Mouse (Mus musculus): ENCODE measurements around the gene Zfp972. TPM values are rescaled to one million over a fixed set of nuclear protein-coding genes. Genes with fewer than 3 reads are reported as not detected.

Gene Zfp972
- polyA plus RNA-seq, 1 experiment from 2014 or later, result 2.0 TPM

Other genes starting within 250 kb of the Zfp972 start
- 4.0 and 5.5 TPM in 2 replicates for gene Gm14322, start 166.3 kb downstream of the Zfp972 start, polyA plus RNA-seq (2015; fragmentation: Nextera tagmentation; extraction: Ambion mirVana)
- gene Gm14325, start 85.3 kb downstream of the Zfp972 start, polyA plus RNA-seq (2015; fragmentation: Nextera tagmentation; extraction: Ambion mirVana), result 19.8 and 22.5 TPM in 2 replicates
- gene Gm14327, start 28.5 kb downstream of the Zfp972 start, polyA plus RNA-seq (2015; fragmentation: Nextera tagmentation; extraction: Ambion mirVana), result 4.2 and 5.3 TPM in 2 replicates
- gene Gm14326, start 31.7 kb upstream of the Zfp972 start, polyA plus RNA-seq (2015; fragmentation: Nextera tagmentation; extraction: Ambion mirVana), result 16.6 and 17.6 TPM in 2 replicates
- gene Zfp971, start 97.7 kb upstream of the Zfp972 start, polyA plus RNA-seq (2015; fragmentation: Nextera tagmentation; extraction: Ambion mirVana), result 9.2 and 9.9 TPM in 2 replicates
- 9.3 and 9.6 TPM in 2 replicates for gene Zfp931, start 152.9 kb upstream of the Zfp972 start, polyA plus RNA-seq (2015; fragmentation: Nextera tagmentation; extraction: Ambion mirVana)
- 1.7 and 2.8 TPM in 2 replicates for gene Phactr3, start 193.4 kb upstream of the Zfp972 start, polyA plus RNA-seq (2015; fragmentation: Nextera tagmentation; extraction: Ambion mirVana)